Mouse (Mus musculus): ENCODE measurements around the gene Prrg1. TPM values are rescaled to one million over a fixed set of nuclear protein-coding genes. Genes with fewer than 3 reads are reported as not detected.
"Not testable (repeated sequence)": the region's sequence is repeated elsewhere in the genome, so short reads cannot be mapped to it uniquely, and the experiment has no call there.

Prrg1 gene
- polyA plus RNA-seq, 1 experiment from 2014 or later = 2.6 TPM

DNA sequence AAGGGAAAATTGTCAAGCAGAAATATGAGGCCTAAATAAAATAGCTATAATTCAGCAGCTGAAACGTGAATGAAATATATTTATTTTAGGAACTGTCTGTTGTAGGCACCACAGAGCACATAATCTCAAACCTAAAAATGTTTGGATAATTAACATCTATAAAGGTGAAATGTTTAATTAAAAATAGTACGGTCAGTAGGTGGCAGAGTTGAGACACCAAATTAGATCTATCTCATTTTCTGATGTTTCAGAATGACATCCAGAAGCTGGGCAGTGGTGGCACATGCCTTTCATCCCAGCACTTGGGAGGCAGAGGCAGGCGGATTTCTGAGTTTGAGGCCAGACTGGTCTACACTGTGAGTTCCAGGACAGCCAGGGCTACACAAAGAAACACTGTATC is 104.0 kb downstream of the Prrg1 start:
- H3K27me3 ChIP-seq (replicated peaks) = no peaks in the 10 kb centered on the region
- H3K4me3 ChIP-seq = no peak overlapping the region
- H3K9ac ChIP-seq = no peak overlapping the region
- H3K36me3 ChIP-seq = no peaks in the 10 kb centered on the region
- H3K9me3 ChIP-seq (replicated peaks) = no peaks in the 10 kb centered on the region
- WGBS (ENCODE audit: insufficient replicate concordance) = 58% methylated on average over 3 of the region's 3 CpGs
- ATAC-seq = no peak
- no peaks in the 10 kb centered on the region for H3K4me1 ChIP-seq
- H3K27ac ChIP-seq = no peak overlapping the region
- no peak overlapping the region for H3K4me2 ChIP-seq

DNA sequence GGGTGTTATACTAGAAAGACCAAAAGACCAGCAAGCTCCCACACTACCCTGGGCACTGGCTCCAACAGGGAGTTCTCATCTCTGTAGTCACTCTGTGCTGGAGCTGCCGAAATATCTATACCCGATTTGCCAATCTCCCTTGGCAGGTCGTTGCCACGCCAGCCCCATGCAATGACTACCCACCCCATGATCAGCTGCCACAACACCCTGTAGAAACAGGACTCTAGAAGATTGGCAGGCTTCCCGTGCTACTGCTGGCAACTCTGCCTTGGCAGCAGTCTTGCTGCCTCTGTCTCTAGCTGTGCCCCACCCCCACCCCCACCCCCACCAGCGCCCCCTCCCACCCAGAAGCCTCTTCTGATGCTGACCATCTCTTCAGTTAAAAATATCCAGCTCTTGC is 149.3 kb downstream of the Prrg1 start:
- Histone ChIP-seq H3K36me3 (no peaks in the 10 kb centered on the region), H3K9ac (no peak overlapping the region), H3K9me3 (replicated peaks) (no peaks in the 10 kb centered on the region), H3K4me2 (no peak overlapping the region), H3K27ac (no peak overlapping the region), H3K4me3 (no peak overlapping the region), H3K27me3 (replicated peaks) (no peaks in the 10 kb centered on the region), H3K4me1 (no peaks in the 10 kb centered on the region)
- no peak for ATAC-seq
- 68% methylated on average over 5 of the region's 6 CpGs for WGBS (ENCODE audit: insufficient replicate concordance)

DNA sequence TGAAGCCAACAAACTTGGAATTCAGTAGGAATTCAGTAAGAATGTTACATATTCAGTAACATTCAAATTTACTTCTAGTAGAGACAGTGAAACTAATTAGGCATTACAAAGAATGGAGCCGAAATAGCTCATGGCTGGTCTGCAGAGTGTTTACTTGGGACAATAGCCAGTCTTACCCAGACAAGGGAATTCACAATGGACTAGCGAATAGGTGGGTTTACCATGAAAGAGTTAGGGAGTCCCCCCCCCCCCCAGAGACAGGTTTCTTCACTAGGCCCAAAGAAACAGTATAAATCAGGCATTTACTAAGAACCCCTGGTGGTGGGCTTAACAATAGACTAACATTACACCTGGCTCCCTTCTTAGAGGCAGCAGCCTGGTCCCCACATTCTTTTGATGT is 180.3 kb downstream of the Prrg1 start:
- 53% methylated on average over 2 of the region's 2 CpGs for WGBS (ENCODE audit: insufficient replicate concordance)
- H3K9ac ChIP-seq; H3K9me3 ChIP-seq (replicated peaks); H3K36me3 ChIP-seq; H3K4me2 ChIP-seq; H3K4me3 ChIP-seq; H3K4me1 ChIP-seq; ATAC-seq; H3K27me3 ChIP-seq (replicated peaks); H3K27ac ChIP-seq: not testable (repeated sequence)

Other genes starting within 250 kb of the Prrg1 start
- gene 4930480E11Rik, start 214.3 kb downstream of the Prrg1 start, polyA plus RNA-seq (2016; fragmentation: Nextera tagmentation; extraction: Ambion mirVana) = not detected in 2 replicates
- not detected in 2 replicates for gene Fam47c, start 153.9 kb upstream of the Prrg1 start, polyA plus RNA-seq (2016; fragmentation: Nextera tagmentation; extraction: Ambion mirVana)